Mouse (Mus musculus) stomach, postnatal 0 days (tissue): ENCODE measurements at regions not wholly inside any gene's neighbourhood (a gene's known extent, or its start where the extent isn't known, plus 50 kb on each side); places are given as distances from the start of the nearest gene placed in this dataset.

Experiments
- CTCF ChIP-seq: IDR thresholded peaks from 2 replicates; pipeline ENCODE4 v1.5.1; 2016; ENCODE audit warnings: antibody characterized with exemption, low read depth, mild to moderate bottlenecking, moderate library complexity
- EP300 ChIP-seq: optimal IDR thresholded peaks from 2 replicates; pipeline ENCODE3; 2016; ENCODE audit warnings: antibody characterized with exemption

GRCm38 (mm10) chr10:95009081-95009480 is 64.4 kb upstream of the Plxnc1 start:
- TF ChIP-seq CTCF = no peak
- no peak for TF ChIP-seq EP300
